Mouse (Mus musculus): ENCODE results near the gene Col15a1.

- TF ChIP-seq CTCF (IDR thresholded peaks at IDR 0.05) = no peak
- no peak for TF ChIP-seq EP300 (IDR thresholded peaks at IDR 0.05)
Observed at GRCm38 (mm10) chr4:47258201-47258600, 50.2 kb downstream of the Col15a1 start.
